Mouse (Mus musculus) ES-E14 (cell line): Measurements from ENCODE around the gene Tbc1d13.

Experiments
- CHD2 ChIP-seq: IDR thresholded peaks from 2 replicates; pipeline ENCODE4 v1.6.1; 2014; ENCODE audit warnings: mild to moderate bottlenecking, low read depth, low read length, inconsistent platforms
- HCFC1 ChIP-seq: IDR thresholded peaks from 2 replicates; pipeline ENCODE4 v1.6.1; 2012; ENCODE audit warnings: low read length, inconsistent platforms, borderline replicate concordance; ENCODE audit not compliant: insufficient read depth
- MAFK ChIP-seq: IDR thresholded peaks from 2 replicates; pipeline ENCODE4 v1.6.1; 2014; ENCODE audit warnings: mild to moderate bottlenecking, low read depth, low read length, inconsistent platforms; ENCODE audit not compliant: insufficient read depth

- no peak for TF ChIP-seq HCFC1
- TF ChIP-seq MAFK = no peak
- no peak for TF ChIP-seq CHD2
Observed at GRCm38 (mm10) chr2:30084632-30085031, 48.9 kb upstream of the Tbc1d13 start.
